Mouse (Mus musculus): Measurements from ENCODE around the gene Mettl8. TPM values are rescaled to one million over a fixed set of nuclear protein-coding genes. Genes with fewer than 3 reads are reported as not detected.

Mettl8 gene
- polyA plus RNA-seq, 1 experiment from 2014 or later, result 18.6 TPM

- Histone ChIP-seq H3K27me3 (no peaks in the 10 kb centered on the region), H3K36me3 (no peaks in the 10 kb centered on the region), H3K9ac (no peak overlapping the region), H3K4me1 (replicated peaks) (peaks cover 5% of the 10 kb centered on the region; the same call in 1 of the 2 replicates), H3K27ac (replicated peaks) (no peak overlapping the region), H3K9me3 (no peaks in the 10 kb centered on the region), H3K4me2 (no peak overlapping the region), H3K4me3 (no peak overlapping the region)
- ATAC-seq (ENCODE audit: low read depth), result no peak
- 82% methylated on average over 14 of the region's 14 CpGs for WGBS
Measured at GRCm38 (mm10) chr2:70940826-70941225, 114.6 kb downstream of the Mettl8 start.

- ATAC-seq (ENCODE audit: low read depth), result no peak
- Histone ChIP-seq H3K4me2 (no peak overlapping the region), H3K36me3 (no peaks in the 10 kb centered on the region), H3K9me3 (no peaks in the 10 kb centered on the region), H3K4me1 (replicated peaks) (peaks cover 13% of the 10 kb centered on the region), H3K27me3 (no peaks in the 10 kb centered on the region), H3K4me3 (no peak overlapping the region), H3K9ac (no peak overlapping the region), H3K27ac (replicated peaks) (no peak overlapping the region)
- 81% methylated on average over 21 of the region's 21 CpGs for WGBS
Measured at GRCm38 (mm10) chr2:70938844-70939494, 116.4 kb downstream of the Mettl8 start.

- peaks cover 13% of the 10 kb centered on the region for H3K4me1 ChIP-seq (replicated peaks)
- no peak overlapping the region for H3K27ac ChIP-seq (replicated peaks)
- ATAC-seq (ENCODE audit: low read depth), result no peak
- H3K27me3 ChIP-seq, result no peaks in the 10 kb centered on the region
- no peak overlapping the region for H3K4me2 ChIP-seq
- no peaks in the 10 kb centered on the region for H3K9me3 ChIP-seq
- H3K4me3 ChIP-seq, result no peak overlapping the region
- no peak overlapping the region for H3K9ac ChIP-seq
- WGBS, result 80% methylated on average over 8 of the region's 8 CpGs
- H3K36me3 ChIP-seq, result no peaks in the 10 kb centered on the region
Measured at GRCm38 (mm10) chr2:70934772-70935171, 120.6 kb downstream of the Mettl8 start.

GRCm38 (mm10) chr2:70933516-70933915, 121.9 kb downstream of the Mettl8 start:
- no peak overlapping the region for H3K27ac ChIP-seq (replicated peaks)
- H3K4me1 ChIP-seq (replicated peaks), result peaks cover 13% of the 10 kb centered on the region
- H3K9ac ChIP-seq, result no peak overlapping the region
- H3K4me2 ChIP-seq, result no peak overlapping the region
- no peaks in the 10 kb centered on the region for H3K36me3 ChIP-seq
- ATAC-seq (ENCODE audit: low read depth), result no peak
- H3K9me3 ChIP-seq, result no peaks in the 10 kb centered on the region
- no peaks in the 10 kb centered on the region for H3K27me3 ChIP-seq
- H3K4me3 ChIP-seq, result no peak overlapping the region
- 89% methylated on average over 1 of the region's 1 CpGs for WGBS

- 85% methylated on average over 4 of the region's 4 CpGs for WGBS
- Histone ChIP-seq H3K27ac (replicated peaks) (no peak overlapping the region), H3K9me3 (no peaks in the 10 kb centered on the region), H3K4me1 (replicated peaks) (peaks cover 13% of the 10 kb centered on the region), H3K27me3 (no peaks in the 10 kb centered on the region), H3K4me3 (no peak overlapping the region), H3K4me2 (no peak overlapping the region), H3K36me3 (no peaks in the 10 kb centered on the region), H3K9ac (no peak overlapping the region)
- ATAC-seq (ENCODE audit: low read depth), result no peak
Measured at GRCm38 (mm10) chr2:70932965-70933364, 122.4 kb downstream of the Mettl8 start.

- no peak overlapping the region for H3K9ac ChIP-seq
- ATAC-seq (ENCODE audit: low read depth), result no peak
- no peaks in the 10 kb centered on the region for H3K9me3 ChIP-seq
- peaks cover 8% of the 10 kb centered on the region for H3K4me1 ChIP-seq (replicated peaks)
- H3K4me3 ChIP-seq, result no peak overlapping the region
- no peaks in the 10 kb centered on the region for H3K36me3 ChIP-seq
- H3K27ac ChIP-seq (replicated peaks), result no peak overlapping the region
- no peak overlapping the region for H3K4me2 ChIP-seq
- WGBS, result 81% methylated on average over 11 of the region's 11 CpGs
- no peaks in the 10 kb centered on the region for H3K27me3 ChIP-seq
Measured at GRCm38 (mm10) chr2:70930631-70931288, 124.6 kb downstream of the Mettl8 start.

GRCm38 (mm10) chr2:70929714-70930113, 125.7 kb downstream of the Mettl8 start:
- H3K27ac ChIP-seq (replicated peaks), result no peak overlapping the region
- no peak overlapping the region for H3K4me2 ChIP-seq
- no peaks in the 10 kb centered on the region for H3K4me1 ChIP-seq (replicated peaks)
- no peaks in the 10 kb centered on the region for H3K27me3 ChIP-seq
- no peak overlapping the region for H3K9ac ChIP-seq
- ATAC-seq (ENCODE audit: low read depth), result no peak
- WGBS, result 89% methylated on average over 11 of the region's 11 CpGs
- no peaks in the 10 kb centered on the region for H3K9me3 ChIP-seq
- no peak overlapping the region for H3K4me3 ChIP-seq
- no peaks in the 10 kb centered on the region for H3K36me3 ChIP-seq

- H3K27ac ChIP-seq (replicated peaks), result no peak overlapping the region
- WGBS, result 97% methylated on average over 1 of the region's 1 CpGs
Measured at GRCm38 (mm10) chr2:70924049-70924448, 131.3 kb downstream of the Mettl8 start.

GRCm38 (mm10) chr2:70922814-70923213, 132.6 kb downstream of the Mettl8 start:
- H3K36me3 ChIP-seq, result no peaks in the 10 kb centered on the region
- WGBS, result 77% methylated on average over 6 of the region's 6 CpGs

More at GRCm38 (mm10) chr2:70924049-70924448, 131.3 kb downstream of the Mettl8 start:
- H3K4me3 ChIP-seq, result no peak overlapping the region
- H3K4me2 ChIP-seq, result no peak overlapping the region
- H3K4me1 ChIP-seq (replicated peaks), result peaks cover 14% of the 10 kb centered on the region
- no peaks in the 10 kb centered on the region for H3K27me3 ChIP-seq
- H3K9me3 ChIP-seq, result no peaks in the 10 kb centered on the region
- H3K36me3 ChIP-seq, result no peaks in the 10 kb centered on the region
- H3K9ac ChIP-seq, result no peak overlapping the region
- ATAC-seq (ENCODE audit: low read depth), result no peak

GRCm38 (mm10) chr2:70920937-70921596, 134.3 kb downstream of the Mettl8 start:
- Histone ChIP-seq H3K9ac (no peak overlapping the region), H3K4me3 (no peak overlapping the region), H3K36me3 (no peaks in the 10 kb centered on the region), H3K27me3 (no peaks in the 10 kb centered on the region), H3K4me1 (replicated peaks) (peaks cover 14% of the 10 kb centered on the region), H3K9me3 (no peaks in the 10 kb centered on the region), H3K27ac (replicated peaks) (no peak overlapping the region), H3K4me2 (no peak overlapping the region)
- WGBS, result 52% methylated on average over 8 of the region's 8 CpGs
- no peak for ATAC-seq (ENCODE audit: low read depth)

More at GRCm38 (mm10) chr2:70922814-70923213, 132.6 kb downstream of the Mettl8 start:
- no peak for ATAC-seq (ENCODE audit: low read depth)
- peaks cover 14% of the 10 kb centered on the region for H3K4me1 ChIP-seq (replicated peaks)
- H3K27me3 ChIP-seq, result no peaks in the 10 kb centered on the region
- no peak overlapping the region for H3K4me2 ChIP-seq
- no peak overlapping the region for H3K9ac ChIP-seq
- no peaks in the 10 kb centered on the region for H3K9me3 ChIP-seq
- H3K27ac ChIP-seq (replicated peaks), result no peak overlapping the region
- no peak overlapping the region for H3K4me3 ChIP-seq

- no peak overlapping the region for H3K9ac ChIP-seq
- H3K4me3 ChIP-seq, result no peak overlapping the region
- H3K4me1 ChIP-seq (replicated peaks), result peaks cover 14% of the 10 kb centered on the region
- H3K9me3 ChIP-seq, result no peaks in the 10 kb centered on the region
- no peak for ATAC-seq (ENCODE audit: low read depth)
- H3K4me2 ChIP-seq, result no peak overlapping the region
- no peak overlapping the region for H3K27ac ChIP-seq (replicated peaks)
- 75% methylated on average over 2 of the region's 2 CpGs for WGBS
- no peaks in the 10 kb centered on the region for H3K36me3 ChIP-seq
- no peaks in the 10 kb centered on the region for H3K27me3 ChIP-seq
Measured at GRCm38 (mm10) chr2:70919913-70920522, 135.4 kb downstream of the Mettl8 start.

- H3K9me3 ChIP-seq, result no peaks in the 10 kb centered on the region
- WGBS, result 73% methylated on average over 2 of the region's 2 CpGs
- ATAC-seq (ENCODE audit: low read depth), result no peak
- no peak overlapping the region for H3K4me3 ChIP-seq
- no peaks in the 10 kb centered on the region for H3K36me3 ChIP-seq
- no peak overlapping the region for H3K9ac ChIP-seq
- no peak overlapping the region for H3K27ac ChIP-seq (replicated peaks)
- H3K4me2 ChIP-seq, result no peak overlapping the region
- no peaks in the 10 kb centered on the region for H3K27me3 ChIP-seq
- peaks cover 14% of the 10 kb centered on the region for H3K4me1 ChIP-seq (replicated peaks)
Measured at GRCm38 (mm10) chr2:70918516-70918915, 136.9 kb downstream of the Mettl8 start.
